Mouse (Mus musculus): ENCODE results near the gene Skap2.

DNA sequence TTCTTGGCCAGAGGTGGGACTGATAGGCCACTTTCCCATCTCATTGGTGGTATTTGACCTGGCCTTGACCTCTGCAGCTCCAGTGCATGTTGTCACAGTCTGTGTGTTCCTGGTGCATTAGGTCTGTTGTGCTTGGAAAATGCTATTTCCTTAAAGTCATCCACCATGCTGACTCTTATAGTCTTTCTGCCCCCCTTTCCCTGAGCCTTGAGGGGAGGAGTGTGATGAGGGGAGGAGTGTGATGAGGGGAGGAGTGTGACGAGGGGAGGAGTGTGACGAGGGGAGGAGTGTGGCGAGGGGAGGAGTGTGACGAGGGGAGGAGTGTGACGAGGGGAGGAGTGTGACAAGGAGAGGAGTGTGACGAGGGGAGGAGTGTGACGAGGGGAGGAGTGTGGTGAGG is 15.8 kb upstream of the Skap2 start:
- TF ChIP-seq CTCF (IDR thresholded peaks at IDR 0.05) (no peak), POLR2A (IDR thresholded peaks at IDR 0.05; ENCODE audit: insufficient read depth, low read depth, low read length) (no peak), EP300 (IDR thresholded peaks at IDR 0.05; ENCODE audit: insufficient read depth, low read depth, low read length) (no peak)

All from heart, adult 2 months (tissue).